Mouse (Mus musculus): ENCODE results near the gene Srsf1. TPM values are rescaled to one million over a fixed set of nuclear protein-coding genes. Genes with fewer than 3 reads are reported as not detected.

The Srsf1 gene
- polyA plus RNA-seq, 1 experiment from 2014 or later: 500 TPM

DNA sequence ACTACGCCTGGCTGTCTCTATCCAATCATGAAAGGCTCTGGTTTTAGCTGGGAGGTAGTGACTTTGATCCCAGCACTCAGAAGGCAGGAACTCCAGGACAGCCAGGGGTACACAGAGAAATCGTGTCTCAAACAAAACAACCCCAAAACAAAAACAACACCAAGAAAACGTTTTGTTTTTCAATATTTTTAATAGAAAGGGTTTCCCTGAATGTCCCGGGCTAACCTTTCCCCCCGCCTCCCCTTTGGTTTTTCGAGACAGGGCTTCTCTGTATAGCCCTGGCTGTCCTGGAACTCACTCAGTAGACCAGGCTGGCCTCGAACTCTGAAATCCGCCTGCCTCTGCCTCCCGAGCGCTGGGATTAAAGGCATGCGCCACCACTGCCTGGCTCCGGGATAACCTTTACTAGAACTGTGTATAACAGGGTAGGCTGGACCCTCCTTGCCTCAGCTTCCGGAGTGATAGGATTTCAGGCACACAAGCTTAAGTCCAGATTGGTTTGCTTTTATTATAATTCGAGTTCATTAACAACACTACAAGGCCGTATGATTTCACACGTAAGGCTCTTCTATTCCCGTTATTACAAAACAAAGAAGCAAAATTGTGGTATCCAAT lies 743 bp upstream of the Srsf1 start:
- ATAC-seq (ENCODE audit: insufficient number of reproducible peaks, low FRiP score, low TSS enrichment, low read depth) (no peak), DNase-seq (ENCODE audit: low spot score) (peak; percentile 33)
- Histone ChIP-seq H3K27me3 (ENCODE audit: control insufficient read depth, insufficient read depth, low read length) (no peaks in the 10 kb centered on the region), H3K27ac (replicated peaks; ENCODE audit: low read depth, low read length) (peak overlapping the region; percentile 99), H3K9me3 (ENCODE audit: control insufficient read depth, low read length) (no peaks in the 10 kb centered on the region), H3K4me3 (ENCODE audit: low read depth, low read length) (peak overlapping the region; percentile 100), H3K4me1 (ENCODE audit: control insufficient read depth, insufficient read depth, low read length) (peaks cover 12% of the 10 kb centered on the region), H3K36me3 (ENCODE audit: control insufficient read depth, insufficient read depth, low read length) (peaks cover 7% of the 10 kb centered on the region; the same call in 1 of the 2 replicates), H3K9ac (ENCODE audit: low read length) (peak overlapping the region; percentile 98; the same call in 1 of the 2 replicates), H3K4me2 (ENCODE audit: low read depth, severe bottlenecking) (peak overlapping the region; percentile 61)
- WGBS: 62% methylated on average over 17 of the region's 17 CpGs

DNA sequence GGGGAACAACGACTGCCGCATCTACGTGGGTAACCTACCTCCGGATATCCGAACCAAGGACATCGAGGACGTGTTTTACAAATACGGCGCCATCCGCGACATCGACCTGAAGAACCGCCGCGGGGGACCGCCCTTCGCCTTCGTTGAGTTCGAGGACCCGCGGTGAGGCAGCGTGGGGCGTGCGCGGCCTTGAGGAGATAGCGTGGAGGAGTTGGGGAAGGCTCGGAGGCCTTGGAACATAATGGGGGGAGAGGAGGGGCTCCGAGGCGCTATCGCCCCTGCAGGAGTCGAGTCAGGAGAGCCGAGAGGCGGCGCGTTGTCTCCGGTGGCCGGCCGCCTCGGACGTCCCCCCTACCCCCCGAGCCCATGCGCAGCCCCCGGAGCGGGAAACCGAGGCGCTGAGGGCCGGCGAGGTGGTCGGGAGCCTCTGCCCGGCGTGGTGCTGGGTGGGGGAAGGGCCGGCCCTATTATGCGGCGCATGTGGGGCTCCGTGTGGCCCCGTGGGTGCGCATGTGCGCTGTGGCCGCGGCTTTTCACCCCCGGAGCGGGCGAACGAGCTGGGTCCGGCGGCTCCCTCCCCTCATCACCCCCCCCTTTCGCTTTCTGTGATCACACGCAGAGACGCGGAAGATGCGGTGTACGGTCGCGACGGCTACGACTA lies 828 bp downstream of the Srsf1 start:
- Histone ChIP-seq H3K9me3 (ENCODE audit: control insufficient read depth, low read length) (no peaks in the 10 kb centered on the region), H3K4me1 (ENCODE audit: control insufficient read depth, insufficient read depth, low read length) (peaks cover 12% of the 10 kb centered on the region), H3K4me2 (ENCODE audit: low read depth, severe bottlenecking) (peak overlapping the region; percentile 55), H3K36me3 (ENCODE audit: control insufficient read depth, insufficient read depth, low read length) (peaks cover 2% of the 10 kb centered on the region; the same call in 1 of the 2 replicates), H3K4me3 (ENCODE audit: low read depth, low read length) (peak overlapping the region; percentile 100), H3K27ac (replicated peaks; ENCODE audit: low read depth, low read length) (peak overlapping the region; percentile 99), H3K27me3 (ENCODE audit: control insufficient read depth, insufficient read depth, low read length) (no peaks in the 10 kb centered on the region), H3K9ac (ENCODE audit: low read length) (peak overlapping the region; percentile 98)
- ATAC-seq (ENCODE audit: insufficient number of reproducible peaks, low FRiP score, low TSS enrichment, low read depth): peak; percentile 65; the same call in 1 of the 2 replicates
- peak; percentile 80 for DNase-seq (ENCODE audit: low spot score)
- under 1% methylated on average over 74 of the region's 76 CpGs for WGBS

DNA sequence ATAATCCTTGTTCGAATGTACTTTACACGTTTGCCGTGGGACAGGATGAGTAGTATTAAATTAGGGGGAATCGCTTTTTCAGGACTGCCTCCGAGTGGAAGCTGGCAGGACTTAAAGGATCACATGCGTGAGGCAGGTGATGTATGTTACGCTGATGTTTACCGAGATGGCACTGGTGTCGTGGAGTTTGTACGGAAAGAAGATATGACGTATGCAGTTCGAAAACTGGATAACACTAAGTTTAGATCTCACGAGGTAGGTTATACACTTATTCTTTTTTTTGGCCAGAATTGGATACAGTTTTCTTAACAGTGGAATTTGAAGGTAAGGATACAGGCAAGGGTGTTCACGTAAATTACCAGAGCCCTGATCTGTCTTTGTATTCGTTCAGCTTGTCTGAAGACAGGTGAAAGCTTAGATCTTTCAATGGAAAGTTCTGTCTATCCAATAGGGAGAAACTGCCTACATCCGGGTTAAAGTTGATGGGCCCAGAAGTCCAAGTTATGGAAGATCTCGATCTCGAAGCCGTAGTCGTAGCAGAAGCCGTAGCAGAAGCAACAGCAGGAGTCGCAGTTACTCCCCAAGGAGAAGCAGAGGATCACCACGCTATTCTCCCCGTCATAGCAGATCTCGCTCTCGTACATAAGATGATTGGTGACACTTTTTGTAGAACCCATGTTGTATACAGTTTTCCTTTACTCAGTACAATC lies 1.9 kb downstream of the Srsf1 start:
- peak overlapping the region; percentile 100 for H3K4me3 ChIP-seq (ENCODE audit: low read depth, low read length)
- H3K4me1 ChIP-seq (ENCODE audit: control insufficient read depth, insufficient read depth, low read length): peaks cover 12% of the 10 kb centered on the region
- peak overlapping the region; percentile 55 for H3K4me2 ChIP-seq (ENCODE audit: low read depth, severe bottlenecking)
- 0 out of 2 replicates have a peak, but pooled peaks cover 2% of the 10 kb centered on the region for H3K36me3 ChIP-seq (ENCODE audit: control insufficient read depth, insufficient read depth, low read length)
- H3K27ac ChIP-seq (replicated peaks; ENCODE audit: low read depth, low read length): no peak overlapping the region
- DNase-seq (ENCODE audit: low spot score): no peak
- no peaks in the 10 kb centered on the region for H3K27me3 ChIP-seq (ENCODE audit: control insufficient read depth, insufficient read depth, low read length)
- H3K9me3 ChIP-seq (ENCODE audit: control insufficient read depth, low read length): no peaks in the 10 kb centered on the region
- no peak for ATAC-seq (ENCODE audit: insufficient number of reproducible peaks, low FRiP score, low TSS enrichment, low read depth)
- H3K9ac ChIP-seq (ENCODE audit: low read length): peak overlapping the region; percentile 98
- WGBS: 34% methylated on average over 26 of the region's 26 CpGs

DNA sequence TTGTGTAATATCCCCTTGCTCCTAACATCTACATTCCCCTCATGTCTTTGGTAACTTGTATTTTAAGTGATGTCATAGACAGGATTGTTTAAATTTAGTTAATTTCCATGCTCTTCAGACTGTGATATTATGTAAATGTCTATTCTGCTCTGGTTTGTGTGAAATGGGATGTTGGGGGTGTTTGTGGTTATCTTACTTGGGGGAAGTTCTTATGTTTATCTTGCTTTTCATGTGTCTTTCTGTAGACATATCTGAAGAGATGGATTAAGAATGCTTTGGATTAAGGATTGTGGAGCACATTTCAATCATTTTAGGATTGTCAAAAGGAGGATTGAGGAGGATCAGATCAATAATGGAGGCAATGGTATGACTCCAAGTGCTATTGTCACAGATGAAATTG lies 2.6 kb downstream of the Srsf1 start:
- Histone ChIP-seq H3K9me3 (ENCODE audit: control insufficient read depth, low read length) (no peaks in the 10 kb centered on the region), H3K36me3 (ENCODE audit: control insufficient read depth, insufficient read depth, low read length) (0 out of 2 replicates have a peak, but pooled peaks cover 2% of the 10 kb centered on the region), H3K9ac (ENCODE audit: low read length) (no peak overlapping the region), H3K4me2 (ENCODE audit: low read depth, severe bottlenecking) (peak overlapping the region; percentile 55), H3K27me3 (ENCODE audit: control insufficient read depth, insufficient read depth, low read length) (no peaks in the 10 kb centered on the region), H3K27ac (replicated peaks; ENCODE audit: low read depth, low read length) (no peak overlapping the region), H3K4me1 (ENCODE audit: control insufficient read depth, insufficient read depth, low read length) (peaks cover 12% of the 10 kb centered on the region), H3K4me3 (ENCODE audit: low read depth, low read length) (no peak overlapping the region; the same call in 1 of the 2 replicates)
- DNase-seq (ENCODE audit: low spot score): no peak
- no peak for ATAC-seq (ENCODE audit: insufficient number of reproducible peaks, low FRiP score, low TSS enrichment, low read depth)

DNA sequence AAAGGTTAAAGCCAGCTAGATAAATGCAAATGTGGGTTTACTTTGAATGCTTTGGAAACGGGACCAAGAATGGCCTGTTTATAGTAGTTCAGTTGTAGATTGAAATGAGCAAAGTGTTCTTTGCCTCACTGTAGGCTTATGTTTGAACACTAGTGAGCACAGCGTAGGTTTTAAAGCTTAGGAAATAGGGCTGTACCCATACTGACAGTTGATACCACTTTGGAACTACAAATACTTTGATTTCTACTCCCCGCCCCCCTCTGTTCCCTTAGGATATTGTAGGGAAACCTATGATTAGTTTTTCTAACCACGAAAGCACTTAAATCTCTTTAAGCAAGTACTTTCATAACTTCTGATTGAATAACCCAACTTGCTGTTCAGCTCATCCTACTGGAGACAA lies 5.5 kb downstream of the Srsf1 start:
- DNase-seq (ENCODE audit: low spot score): no peak
- no peak overlapping the region for H3K27ac ChIP-seq (replicated peaks; ENCODE audit: low read depth, low read length)
- no peaks in the 10 kb centered on the region for H3K27me3 ChIP-seq (ENCODE audit: control insufficient read depth, insufficient read depth, low read length)
- H3K4me1 ChIP-seq (ENCODE audit: control insufficient read depth, insufficient read depth, low read length): peaks cover 6% of the 10 kb centered on the region
- no peaks in the 10 kb centered on the region for H3K9me3 ChIP-seq (ENCODE audit: control insufficient read depth, low read length)
- ATAC-seq (ENCODE audit: insufficient number of reproducible peaks, low FRiP score, low TSS enrichment, low read depth): no peak
- H3K4me2 ChIP-seq (ENCODE audit: low read depth, severe bottlenecking): no peak overlapping the region
- H3K9ac ChIP-seq (ENCODE audit: low read length): no peak overlapping the region
- H3K36me3 ChIP-seq (ENCODE audit: control insufficient read depth, insufficient read depth, low read length): 0 out of 2 replicates have a peak, but pooled peaks cover 2% of the 10 kb centered on the region
- WGBS: 86% methylated on average over 4 of the region's 4 CpGs
- no peak overlapping the region for H3K4me3 ChIP-seq (ENCODE audit: low read depth, low read length)

DNA sequence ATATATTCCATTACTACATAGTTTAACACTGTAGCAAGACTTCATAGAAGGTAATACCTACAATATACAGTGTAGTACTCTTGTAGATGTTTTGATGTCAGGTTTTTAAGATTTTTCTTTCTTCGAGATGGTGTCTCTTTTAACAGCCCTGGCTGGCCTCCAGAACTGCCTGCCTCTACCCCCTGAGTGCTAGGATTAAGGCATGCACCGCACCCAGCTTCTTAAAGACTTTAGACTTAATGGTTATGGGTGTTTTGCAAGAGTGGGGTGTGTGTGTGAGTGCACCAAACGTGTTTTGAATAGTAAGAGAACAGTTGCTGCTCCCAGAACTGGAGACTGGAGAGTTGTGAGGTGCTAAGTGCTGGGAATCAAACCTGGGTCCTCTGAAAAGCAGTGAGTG lies 6.6 kb downstream of the Srsf1 start:
- WGBS: 66% methylated on average over 3 of the region's 3 CpGs
- Histone ChIP-seq H3K27ac (replicated peaks; ENCODE audit: low read depth, low read length) (no peak overlapping the region), H3K4me3 (ENCODE audit: low read depth, low read length) (no peak overlapping the region), H3K4me1 (ENCODE audit: control insufficient read depth, insufficient read depth, low read length) (peaks cover 6% of the 10 kb centered on the region), H3K36me3 (ENCODE audit: control insufficient read depth, insufficient read depth, low read length) (0 out of 2 replicates have a peak, but pooled peaks cover 2% of the 10 kb centered on the region), H3K9me3 (ENCODE audit: control insufficient read depth, low read length) (no peaks in the 10 kb centered on the region), H3K27me3 (ENCODE audit: control insufficient read depth, insufficient read depth, low read length) (no peaks in the 10 kb centered on the region), H3K4me2 (ENCODE audit: low read depth, severe bottlenecking) (no peak overlapping the region), H3K9ac (ENCODE audit: low read length) (no peak overlapping the region)
- DNase-seq (ENCODE audit: low spot score) (no peak), ATAC-seq (ENCODE audit: insufficient number of reproducible peaks, low FRiP score, low TSS enrichment, low read depth) (no peak)

DNA sequence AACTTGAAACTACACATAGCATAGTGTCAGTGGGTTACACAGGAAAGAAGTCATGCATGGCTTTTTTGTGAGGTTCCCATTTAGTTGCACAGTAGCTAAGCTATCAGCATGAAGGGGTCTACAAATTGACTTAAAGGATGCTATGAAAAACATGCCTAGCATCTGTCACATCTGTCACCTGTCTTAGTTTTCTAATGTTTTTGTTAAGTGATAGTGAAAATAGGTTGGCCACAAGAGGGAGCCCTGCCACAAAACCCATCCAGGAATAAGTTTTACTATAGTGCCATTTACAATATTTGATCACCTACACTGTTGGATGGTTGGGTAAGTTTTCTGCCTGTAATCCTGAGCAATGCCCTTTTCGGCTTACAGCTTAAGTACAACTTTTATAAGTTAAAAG lies 7.4 kb downstream of the Srsf1 start:
- 87% methylated on average over 1 of the region's 1 CpGs for WGBS
- H3K4me2 ChIP-seq (ENCODE audit: low read depth, severe bottlenecking): no peak overlapping the region
- H3K27ac ChIP-seq (replicated peaks; ENCODE audit: low read depth, low read length): no peak overlapping the region
- no peak overlapping the region for H3K9ac ChIP-seq (ENCODE audit: low read length)
- H3K36me3 ChIP-seq (ENCODE audit: control insufficient read depth, insufficient read depth, low read length): no peaks in the 10 kb centered on the region
- H3K27me3 ChIP-seq (ENCODE audit: control insufficient read depth, insufficient read depth, low read length): no peaks in the 10 kb centered on the region
- no peaks in the 10 kb centered on the region for H3K9me3 ChIP-seq (ENCODE audit: control insufficient read depth, low read length)
- ATAC-seq (ENCODE audit: insufficient number of reproducible peaks, low FRiP score, low TSS enrichment, low read depth) (peak; percentile 40; the same call in 1 of the 2 replicates), DNase-seq (ENCODE audit: low spot score) (peak; percentile 74)
- H3K4me1 ChIP-seq (ENCODE audit: control insufficient read depth, insufficient read depth, low read length): peaks cover 3% of the 10 kb centered on the region; the same call in 1 of the 2 replicates
- no peak overlapping the region for H3K4me3 ChIP-seq (ENCODE audit: low read depth, low read length)

DNA sequence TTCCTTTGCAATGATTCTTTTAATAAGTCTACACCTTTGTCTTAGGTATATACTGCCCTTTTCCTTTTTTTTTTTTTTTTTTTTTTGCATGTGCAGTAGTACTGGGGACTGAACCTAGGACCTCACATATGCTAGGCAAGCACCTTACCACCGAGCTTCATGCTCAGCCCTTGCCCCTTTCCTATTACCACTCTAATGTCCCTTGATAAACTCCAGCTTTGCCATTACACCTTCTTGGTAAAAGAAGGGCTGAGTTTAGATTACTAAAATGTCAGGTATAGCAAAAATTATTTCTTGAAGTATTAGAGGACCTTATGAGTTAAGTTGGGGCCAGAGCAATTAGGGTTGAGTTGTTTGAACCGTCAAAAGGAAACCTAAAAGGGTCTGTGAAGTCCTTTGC lies 8.6 kb downstream of the Srsf1 start:
- Histone ChIP-seq H3K4me1 (ENCODE audit: control insufficient read depth, insufficient read depth, low read length) (no peaks in the 10 kb centered on the region), H3K9me3 (ENCODE audit: control insufficient read depth, low read length) (no peaks in the 10 kb centered on the region), H3K4me2 (ENCODE audit: low read depth, severe bottlenecking) (no peak overlapping the region), H3K27me3 (ENCODE audit: control insufficient read depth, insufficient read depth, low read length) (no peaks in the 10 kb centered on the region), H3K36me3 (ENCODE audit: control insufficient read depth, insufficient read depth, low read length) (no peaks in the 10 kb centered on the region), H3K27ac (replicated peaks; ENCODE audit: low read depth, low read length) (no peak overlapping the region), H3K9ac (ENCODE audit: low read length) (no peak overlapping the region), H3K4me3 (ENCODE audit: low read depth, low read length) (no peak overlapping the region)
- DNase-seq (ENCODE audit: low spot score) (no peak), ATAC-seq (ENCODE audit: insufficient number of reproducible peaks, low FRiP score, low TSS enrichment, low read depth) (no peak)
- WGBS: 86% methylated on average over 2 of the region's 2 CpGs

Measured in limb, embryonic 11.5 days (tissue).